Mouse (Mus musculus): Measurements from ENCODE around the gene Dstn. TPM values are rescaled to one million over a fixed set of nuclear protein-coding genes. Genes with fewer than 3 reads are reported as not detected.

Gene Dstn
- total RNA-seq, 2 experiments from 2014 or later = 166 to 173 TPM

DNA sequence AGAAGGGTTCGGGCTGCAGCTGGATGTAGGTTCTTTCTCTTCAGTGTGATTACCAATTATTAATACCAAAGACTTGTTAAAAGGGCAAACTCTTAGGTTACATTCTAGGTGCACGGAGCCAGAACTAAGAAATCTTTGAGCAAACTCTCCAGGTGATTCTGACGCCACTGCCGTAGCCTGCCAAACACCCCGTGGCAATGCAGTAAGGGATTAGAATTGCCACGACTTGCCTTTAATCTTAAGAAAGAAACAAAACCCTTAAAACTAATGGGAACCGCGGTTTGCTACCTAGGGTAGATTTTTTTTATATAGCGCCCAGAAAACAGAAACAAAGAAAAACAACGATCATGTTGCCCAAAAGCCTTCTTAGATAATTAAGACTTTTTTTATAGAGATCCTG lies 899 bp upstream of the Dstn start:
- DNase-seq (ENCODE audit: low spot score in 2 of 2) = no peak

DNA sequence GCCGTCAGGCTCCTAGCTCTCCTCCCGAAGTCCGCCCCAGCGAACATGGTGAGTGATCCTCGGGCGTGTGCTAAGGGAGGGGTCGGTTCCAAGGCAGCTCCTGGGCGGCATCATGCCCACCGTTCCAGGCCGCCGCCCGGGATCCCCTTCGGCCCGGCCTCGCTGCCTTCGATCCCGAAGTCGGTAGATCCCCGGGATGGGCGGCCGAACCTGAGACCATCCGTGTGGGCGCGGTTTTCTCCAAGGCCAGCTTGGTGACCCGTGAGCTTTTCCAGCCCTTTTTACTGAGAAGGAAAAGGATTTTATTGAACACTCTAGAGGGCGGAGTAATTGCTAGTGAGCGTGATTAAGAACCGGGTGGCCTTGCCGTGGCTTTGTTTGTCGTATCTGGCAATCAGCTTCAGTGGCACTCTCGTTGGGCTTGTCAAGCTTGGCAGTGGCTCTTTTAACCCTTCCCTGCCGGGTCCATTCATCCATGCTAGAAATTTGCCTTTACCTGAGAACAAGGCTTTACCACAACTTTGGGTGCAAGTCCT lies 548 bp downstream of the Dstn start:
- DNase-seq (ENCODE audit: low spot score in 2 of 2) = no peak

- DNase-seq (ENCODE audit: low spot score in 2 of 2) = peak; percentile 12 to 23
Measured at GRCm38 (mm10) chr2:143916229-143916628, 1.1 kb downstream of the Dstn start.

DNA sequence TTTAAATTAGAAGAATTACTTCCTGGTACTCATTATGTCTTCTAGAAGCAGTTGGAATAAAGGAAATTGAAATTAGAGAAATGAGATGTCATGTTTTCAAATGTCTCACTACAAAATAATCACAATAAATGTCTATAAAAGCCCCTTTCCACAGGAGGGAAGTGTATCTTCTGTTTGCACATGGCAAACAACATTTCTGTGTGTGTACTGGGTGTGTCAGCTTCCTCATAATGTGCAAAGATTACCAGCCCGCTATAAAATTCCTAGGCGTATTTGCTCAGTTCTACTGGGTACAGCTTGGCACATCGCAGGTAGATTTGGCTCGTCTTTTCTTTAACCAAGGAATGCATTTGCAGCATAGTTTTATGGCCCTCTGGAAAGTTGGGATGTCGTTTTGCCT lies 2.5 kb downstream of the Dstn start:
- DNase-seq (ENCODE audit: low spot score in 2 of 2) = no peak

DNA sequence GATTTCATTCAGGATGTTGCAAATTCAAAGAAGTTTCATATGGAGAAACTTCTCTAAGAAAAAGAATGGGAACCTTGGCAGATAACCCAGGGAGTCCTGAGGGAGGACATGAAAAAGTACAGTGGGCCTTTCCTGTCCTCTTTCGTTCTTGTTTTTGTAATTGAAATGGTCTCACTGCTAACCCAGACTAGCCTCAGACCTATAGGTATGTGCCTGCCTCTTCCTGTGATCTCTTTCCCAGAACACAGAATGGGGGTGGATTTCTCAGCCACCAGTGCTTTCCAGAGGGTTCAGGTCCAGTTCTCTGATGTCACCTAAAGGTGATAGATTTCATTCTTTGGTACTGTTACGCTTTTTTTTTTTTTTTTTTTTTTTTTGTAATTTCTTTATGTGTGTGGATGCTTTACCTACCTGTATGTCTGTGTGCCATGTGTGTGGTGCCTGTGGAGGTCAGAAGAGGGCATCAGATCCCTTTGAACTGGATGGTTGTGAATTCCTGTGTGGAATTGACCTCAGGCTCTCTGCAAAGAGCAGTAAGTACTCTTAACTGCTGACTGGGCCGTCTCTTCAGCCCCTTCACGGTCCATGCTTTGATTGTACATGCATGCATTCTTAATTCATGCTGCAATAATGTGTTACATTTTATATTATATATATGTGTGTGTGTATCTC lies 3.8 kb downstream of the Dstn start:
- DNase-seq (ENCODE audit: low spot score in 2 of 2) = no peak

- no peak for DNase-seq (ENCODE audit: low spot score in 2 of 2)
Measured at GRCm38 (mm10) chr2:143924085-143924484, 9.0 kb downstream of the Dstn start.

DNA sequence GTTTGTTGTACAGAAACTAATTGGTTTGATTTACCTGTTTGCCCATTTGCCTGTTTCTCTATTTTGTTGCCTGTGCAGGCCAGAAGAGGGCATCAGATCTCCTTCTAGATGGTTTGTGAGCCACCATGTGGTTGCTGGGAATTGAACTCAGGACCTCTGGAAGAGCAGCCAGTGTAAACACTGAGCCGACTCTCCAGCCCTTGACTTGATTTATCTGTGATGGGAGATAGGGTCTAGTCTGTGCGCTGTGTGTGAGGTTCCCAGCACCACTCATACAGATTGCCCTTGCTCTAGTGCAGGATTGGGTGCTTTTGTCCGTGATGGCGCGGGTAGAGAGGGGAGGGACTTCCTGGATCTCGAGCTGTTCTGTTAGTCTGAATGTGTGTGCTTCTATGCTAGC lies 10.7 kb downstream of the Dstn start:
- DNase-seq (ENCODE audit: low spot score in 2 of 2) = no peak

DNA sequence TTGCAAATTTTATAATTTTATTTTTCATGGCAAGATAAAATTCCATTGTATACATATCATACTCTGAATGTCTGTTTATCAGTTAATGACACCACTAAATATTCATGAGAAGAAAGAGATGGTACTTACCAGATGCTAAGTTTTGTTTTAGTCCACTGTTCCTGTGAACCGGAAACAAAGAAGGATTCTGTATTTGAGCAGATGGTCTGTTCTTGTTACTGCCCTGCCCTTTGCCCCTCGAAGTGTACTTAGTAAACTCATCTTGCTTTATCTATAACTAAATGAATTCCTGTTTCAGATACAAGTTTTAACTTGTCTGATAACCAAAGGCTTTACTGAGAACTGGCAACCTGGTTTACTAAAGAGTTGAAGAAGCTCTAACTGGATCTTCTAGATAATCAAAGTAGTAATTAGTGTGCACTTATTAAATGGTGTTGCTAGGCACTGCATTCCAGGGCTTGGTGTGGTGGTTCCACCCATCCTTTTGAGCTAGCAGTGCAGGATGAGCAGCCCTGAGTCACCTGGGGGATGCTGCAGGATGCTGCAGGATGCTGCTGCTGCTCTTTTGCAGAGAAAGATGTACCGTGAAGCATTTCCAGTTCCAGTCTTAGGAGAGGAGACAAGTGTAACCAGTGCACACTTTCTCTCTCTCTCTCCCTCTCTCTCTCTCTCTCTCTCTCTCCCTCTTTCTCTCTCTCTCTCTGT lies 14.6 kb downstream of the Dstn start:
- no peak for DNase-seq (ENCODE audit: low spot score in 2 of 2)

DNA sequence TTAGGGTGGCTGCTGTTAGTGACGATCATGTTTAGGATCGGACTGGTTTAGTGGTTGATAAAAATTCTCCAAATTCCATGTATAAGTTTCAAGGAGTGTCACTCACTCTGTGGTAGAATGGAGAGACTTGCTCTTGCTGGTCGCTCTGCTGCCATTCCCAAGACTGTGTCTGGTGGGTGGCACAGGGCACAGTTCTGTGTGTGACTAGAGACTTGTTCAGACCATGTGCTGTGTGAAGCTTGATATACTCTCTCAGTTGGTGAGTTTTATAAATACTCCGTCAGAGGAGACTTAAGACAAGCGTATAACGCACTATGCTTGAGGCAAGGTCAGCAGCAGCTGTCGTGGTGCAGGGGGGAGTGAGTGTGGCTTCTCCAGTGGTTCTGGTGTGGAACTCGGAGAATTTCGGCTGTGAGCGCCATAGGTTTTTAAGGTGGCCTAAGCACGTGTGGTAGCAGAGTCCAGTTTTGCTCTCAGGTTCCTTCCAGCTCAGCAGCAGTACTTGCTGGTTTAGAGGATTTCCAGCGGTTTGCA lies 17.3 kb downstream of the Dstn start:
- no peak for DNase-seq (ENCODE audit: low spot score in 2 of 2)

- no peak for DNase-seq (ENCODE audit: low spot score in 2 of 2)
Measured at GRCm38 (mm10) chr2:143933516-143933915, 18.4 kb downstream of the Dstn start.

- no peak for DNase-seq (ENCODE audit: low spot score in 2 of 2)
Measured at GRCm38 (mm10) chr2:143934439-143934838, 19.3 kb downstream of the Dstn start.

- no peak for DNase-seq (ENCODE audit: low spot score in 2 of 2)
Measured at GRCm38 (mm10) chr2:143937861-143938260, 22.7 kb downstream of the Dstn start.

DNA sequence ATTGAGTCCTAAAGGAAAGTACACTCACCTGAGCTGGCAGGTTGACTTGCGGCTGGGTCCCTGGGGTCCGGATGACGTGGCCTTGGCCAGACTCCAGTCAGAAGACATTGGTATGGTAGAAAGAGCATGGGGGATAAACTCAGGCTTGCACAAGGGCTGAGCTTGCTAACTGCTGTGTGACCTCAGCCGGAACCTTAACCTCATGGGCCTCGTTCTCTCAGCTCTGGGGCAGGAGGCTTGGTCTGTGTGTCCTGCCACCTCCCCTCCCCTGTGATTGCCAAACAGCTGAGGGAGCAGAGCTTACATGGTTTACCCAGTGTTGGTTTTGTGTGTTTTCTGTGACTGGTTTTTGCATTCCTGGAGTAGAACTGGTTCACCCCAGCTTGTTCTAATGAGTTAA lies 25.3 kb downstream of the Dstn start:
- DNase-seq (ENCODE audit: low spot score in 2 of 2) = no peak

DNA sequence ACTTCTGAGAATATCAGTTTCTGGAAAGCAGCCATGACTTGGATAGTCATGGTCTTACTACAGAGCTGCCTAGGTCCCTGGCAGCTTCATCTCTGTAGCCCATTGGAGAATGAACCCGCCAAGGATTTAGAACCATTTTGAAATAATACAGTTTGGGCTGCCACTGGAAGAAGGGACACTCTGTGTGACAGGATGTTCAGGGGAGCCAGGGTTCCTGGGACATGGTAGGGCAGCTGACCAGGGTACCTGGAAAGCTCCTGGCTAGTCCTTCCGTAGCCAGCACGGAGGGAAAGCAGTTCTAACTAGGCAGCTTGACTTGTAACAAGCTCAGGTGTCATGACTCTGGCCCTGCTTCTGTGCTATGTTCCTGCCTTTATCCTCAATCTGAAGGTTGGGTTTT lies 29.7 kb downstream of the Dstn start:
- DNase-seq (ENCODE audit: low spot score in 2 of 2) = no peak

GRCm38 (mm10) chr2:143945466-143946075 lies 30.5 kb downstream of the Dstn start:
- peak in 1 of 2 experiments; percentile 33 for DNase-seq (ENCODE audit: low spot score in 2 of 2)

GRCm38 (mm10) chr2:143946399-143946798 lies 31.3 kb downstream of the Dstn start:
- DNase-seq (ENCODE audit: low spot score in 2 of 2) = no peak

DNA sequence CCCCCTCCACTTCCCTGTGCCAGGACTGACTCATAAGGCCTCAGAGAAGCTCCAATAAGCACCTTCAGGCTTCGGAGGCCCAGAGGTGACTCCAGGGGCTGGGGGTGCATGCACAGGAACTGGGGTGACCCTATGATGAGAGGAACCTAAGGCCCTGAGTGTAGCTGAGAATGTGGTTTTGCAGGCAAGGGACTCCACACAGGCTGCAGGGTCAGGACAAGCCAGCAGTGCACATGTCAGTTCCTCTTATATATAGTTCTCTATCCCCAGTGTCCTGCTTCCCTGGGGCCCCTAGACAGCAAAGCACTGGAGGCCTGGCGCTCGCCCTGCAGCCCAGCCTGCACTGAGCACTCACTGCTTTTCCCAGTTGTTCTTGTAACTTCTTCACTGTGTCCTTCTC lies 32.9 kb downstream of the Dstn start:
- no peak for DNase-seq (ENCODE audit: low spot score in 2 of 2)

- no peak for DNase-seq (ENCODE audit: low spot score in 2 of 2)
Measured at GRCm38 (mm10) chr2:143948416-143948815, 33.3 kb downstream of the Dstn start.

GRCm38 (mm10) chr2:143949217-143949616 lies 34.1 kb downstream of the Dstn start:
- DNase-seq (ENCODE audit: low spot score in 2 of 2) = no peak

- no peak for DNase-seq (ENCODE audit: low spot score in 2 of 2)
Measured at GRCm38 (mm10) chr2:143950290-143951027, 35.3 kb downstream of the Dstn start.

DNA sequence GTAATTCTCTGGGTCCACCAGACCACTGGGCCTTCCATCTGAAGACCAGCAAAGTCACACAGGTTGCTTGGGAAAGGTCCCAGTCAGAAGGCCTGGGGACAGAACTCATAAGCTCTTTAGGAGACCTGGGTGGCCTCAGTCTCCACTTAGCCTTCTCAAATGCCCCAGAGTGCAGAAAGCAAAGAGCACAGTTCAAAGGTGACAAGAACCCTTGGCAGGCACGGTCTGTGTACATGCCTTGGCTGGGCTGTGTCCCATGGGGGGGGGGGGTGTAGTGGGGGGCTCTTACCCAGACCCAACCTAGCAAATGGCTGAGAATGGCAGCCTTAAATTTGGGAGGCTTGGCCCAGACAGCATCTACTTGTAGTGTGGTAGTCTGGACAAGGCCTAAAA lies 35.9 kb downstream of the Dstn start:
- DNase-seq (ENCODE audit: low spot score in 2 of 2) = no peak

Data from left cerebral cortex, adult 18-20 months (tissue).